Mouse (Mus musculus) embryonic facial prominence, embryonic 12.5 days (tissue): Measurements from ENCODE around the gene Hist1h2bh. TPM values are rescaled to one million over a fixed set of nuclear protein-coding genes. Genes with fewer than 3 reads are reported as not detected.
"Not testable (repeated sequence)": the region's sequence is repeated elsewhere in the genome, so short reads cannot be mapped to it uniquely, and the experiment has no call there.

Source experiments
- ATAC-seq: fragments of 200-750 bp; cut with Nextera tagmentation; 2 replicates; pipeline ENCODE4 v1.8.0; 2017; ENCODE audit not compliant: insufficient number of reproducible peaks, insufficient read depth, low FRiP score, low TSS enrichment
- H3K27ac ChIP-seq: fragments of 300-500 bp; sonication (generic); 2 replicates; pipeline ENCODE4 v1.5.1; 2016; ENCODE audit warnings: mild to moderate bottlenecking
- H3K27me3 ChIP-seq: fragments of 300-500 bp; sonication (generic); 2 replicates; pipeline ENCODE4 v1.6.1; 2016; ENCODE audit warnings: mild to moderate bottlenecking, moderate library complexity
- H3K36me3 ChIP-seq: fragments of 300-500 bp; sonication (generic); 2 replicates; pipeline ENCODE4 v1.6.1; 2016; ENCODE audit warnings: mild to moderate bottlenecking
- H3K4me1 ChIP-seq: fragments of 300-500 bp; sonication (generic); 2 replicates; pipeline ENCODE4 v1.6.1; 2016
- H3K4me2 ChIP-seq: fragments of 300-500 bp; sonication (generic); replicated peaks from 2 replicates; pipeline ENCODE4 v1.6.1; 2016; ENCODE audit warnings: mild to moderate bottlenecking, moderate library complexity
- H3K4me3 ChIP-seq: fragments of 300-500 bp; sonication (generic); 2 replicates; pipeline ENCODE4 v1.5.1; 2016; ENCODE audit warnings: mild to moderate bottlenecking
- H3K9ac ChIP-seq: fragments of 300-500 bp; sonication (generic); 2 replicates; pipeline ENCODE4 v1.6.1; 2016; ENCODE audit warnings: mild to moderate bottlenecking, moderate library complexity
- H3K9me3 ChIP-seq: fragments of 300-500 bp; sonication (generic); 2 replicates; pipeline ENCODE4 v1.6.1; 2016; ENCODE audit warnings: mild to moderate bottlenecking, moderate library complexity
- WGBS: fragments of 180-500 bp; shearing (Covaris S2); methylation state at CpG from one replicate; pipeline ENCODE4 v1.1.7; 2016; 5-methylcytosine and 5-hydroxymethylcytosine counted together
- polyA plus RNA-seq: library from polyadenylated mRNA; unstranded; fragments of >200 nt; fragmentation: Nextera tagmentation; extraction: Ambion mirVana; gene quantifications from 2 replicates; pipeline ENCODE4 v1.2.1, GENCODE M21; 2016

The Hist1h2bh gene
- polyA plus RNA-seq, 1 experiment from 2014 or later = 1.3 TPM

DNA sequence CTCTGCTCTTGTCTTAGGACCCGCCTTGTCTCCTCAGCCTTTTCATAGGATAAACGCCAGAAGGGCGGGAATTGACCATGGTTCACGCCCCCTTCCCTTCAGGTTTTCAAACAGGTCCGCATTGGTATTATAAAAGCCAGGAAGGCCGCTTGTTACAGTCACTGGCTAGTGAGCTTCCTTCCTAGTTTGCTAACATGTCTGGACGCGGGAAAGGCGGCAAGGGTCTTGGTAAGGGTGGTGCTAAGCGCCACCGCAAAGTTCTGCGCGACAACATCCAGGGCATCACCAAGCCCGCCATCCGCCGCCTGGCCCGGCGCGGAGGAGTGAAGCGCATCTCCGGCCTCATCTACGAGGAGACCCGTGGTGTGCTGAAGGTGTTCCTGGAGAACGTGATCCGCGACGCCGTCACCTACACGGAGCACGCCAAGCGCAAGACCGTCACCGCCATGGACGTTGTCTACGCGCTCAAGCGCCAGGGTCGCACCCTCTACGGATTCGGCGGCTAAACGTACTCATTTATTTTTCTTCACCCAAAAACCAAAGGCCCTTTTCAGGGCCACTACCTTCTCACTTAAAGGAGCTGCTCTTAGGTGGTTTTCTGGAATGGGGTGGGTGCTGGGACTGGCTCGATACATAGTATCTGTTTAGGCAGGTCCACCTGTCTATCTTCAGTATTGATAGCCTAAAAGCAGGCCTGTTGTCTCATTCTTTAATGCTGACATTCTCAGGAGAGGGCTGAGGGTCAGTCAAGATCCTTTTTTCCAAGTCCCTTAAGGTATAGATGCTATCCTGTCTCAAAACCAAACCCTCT lies 38.4 kb upstream of the Hist1h2bh start, which contains the start of gene Hist1h4d:
TSS of gene Hist1h4d (plus strand) at position 191 of the 811 bp plus-strand sequence.
- H3K4me1 ChIP-seq = peaks cover 28% of the 10 kb centered on the region

DNA sequence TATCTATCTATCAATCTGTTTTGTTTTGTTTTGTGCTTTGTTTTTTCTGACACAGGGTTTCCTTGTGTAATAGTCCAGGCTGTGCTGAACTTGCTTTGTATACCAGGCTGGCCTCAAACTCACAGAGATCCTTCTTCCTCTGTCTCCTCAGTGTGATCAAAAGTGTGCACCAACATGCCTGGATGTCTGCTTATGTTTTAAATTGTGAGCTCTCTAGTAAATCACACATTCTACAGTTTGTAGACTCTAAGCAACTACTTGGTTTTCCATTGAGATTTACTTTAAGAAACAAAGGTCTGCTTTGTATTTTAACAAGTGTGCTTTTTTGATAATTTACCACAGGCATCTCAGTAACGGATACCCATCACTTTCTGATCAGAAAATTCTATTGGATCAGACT lies 34.6 kb upstream of the Hist1h2bh start:
- no peak overlapping the region for H3K4me3 ChIP-seq
- peaks cover 19% of the 10 kb centered on the region for H3K4me1 ChIP-seq

More for the DNA sequence above, 38.4 kb upstream of the Hist1h2bh start, which contains the start of gene Hist1h4d:
- peak within 1 kb of the TSS; percentile 89 for H3K4me2 ChIP-seq
- peak; percentile 93 for ATAC-seq
- H3K27ac ChIP-seq = peak within 1 kb of the TSS; percentile 92
- H3K4me3 ChIP-seq = peak within 1 kb of the TSS; percentile 53
- no peaks in the 10 kb centered on the region for H3K9me3 ChIP-seq
- no peaks in the 10 kb centered on the region for H3K27me3 ChIP-seq
- H3K9ac ChIP-seq = peak within 1 kb of the TSS; percentile 73
- H3K36me3 ChIP-seq = no peaks in the 10 kb centered on the region
- WGBS = under 1% methylated on average over 43 of the region's 43 CpGs

DNA sequence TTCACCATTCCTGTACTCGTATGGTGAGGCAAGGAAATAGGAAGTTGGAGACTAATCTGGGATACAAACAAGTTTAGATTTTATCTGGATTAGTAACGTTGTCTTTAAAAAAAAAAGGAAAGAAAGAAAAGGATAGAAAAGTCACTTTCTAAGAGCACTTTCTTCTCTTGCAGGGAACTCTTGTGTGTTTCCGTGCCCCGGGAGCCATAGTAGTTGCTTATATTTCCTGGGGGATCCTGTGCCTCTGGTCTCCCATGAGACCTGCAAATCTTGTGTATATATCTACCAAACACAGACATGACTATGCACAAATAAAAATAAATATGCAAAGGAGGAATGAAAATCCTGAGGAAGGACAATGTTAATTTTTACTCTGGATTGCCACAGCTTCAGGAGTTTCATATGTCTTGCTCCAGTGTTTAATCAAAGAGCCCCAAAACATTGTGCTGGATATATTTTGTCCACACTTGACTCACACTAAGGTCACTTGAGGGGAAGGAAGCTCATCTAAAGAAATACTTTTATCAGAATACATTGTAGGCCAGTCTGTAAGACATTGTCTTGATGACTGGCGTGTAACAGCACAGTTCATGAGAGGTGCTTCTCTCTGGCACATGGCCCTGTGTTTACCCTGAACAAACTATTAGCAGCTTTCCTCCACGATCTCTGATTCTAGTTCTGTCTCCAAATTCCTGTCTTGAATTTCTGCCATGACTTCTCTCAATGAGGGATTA lies 33.9 kb upstream of the Hist1h2bh start:
- no peaks in the 10 kb centered on the region for H3K9me3 ChIP-seq
- H3K36me3 ChIP-seq = no peaks in the 10 kb centered on the region
- H3K4me2 ChIP-seq = peak overlapping the region; percentile 75
- no peak for ATAC-seq
- no peaks in the 10 kb centered on the region for H3K27me3 ChIP-seq
- peak overlapping the region; percentile 60 for H3K9ac ChIP-seq
- WGBS = 40% methylated on average over 6 of the region's 6 CpGs
- H3K4me1 ChIP-seq = peaks cover 18% of the 10 kb centered on the region; the same call in 1 of the 2 replicates
- peak overlapping the region; percentile 51 for H3K4me3 ChIP-seq
- H3K27ac ChIP-seq = peak overlapping the region; percentile 89

More for the DNA sequence above, 34.6 kb upstream of the Hist1h2bh start:
- Histone ChIP-seq H3K36me3 (no peaks in the 10 kb centered on the region), H3K9me3 (no peaks in the 10 kb centered on the region), H3K27me3 (no peaks in the 10 kb centered on the region), H3K9ac (no peak overlapping the region), H3K27ac (no peak overlapping the region), H3K4me2 (no peak overlapping the region)
- no peak for ATAC-seq
- WGBS = 85% methylated on average over 1 of the region's 1 CpGs

DNA sequence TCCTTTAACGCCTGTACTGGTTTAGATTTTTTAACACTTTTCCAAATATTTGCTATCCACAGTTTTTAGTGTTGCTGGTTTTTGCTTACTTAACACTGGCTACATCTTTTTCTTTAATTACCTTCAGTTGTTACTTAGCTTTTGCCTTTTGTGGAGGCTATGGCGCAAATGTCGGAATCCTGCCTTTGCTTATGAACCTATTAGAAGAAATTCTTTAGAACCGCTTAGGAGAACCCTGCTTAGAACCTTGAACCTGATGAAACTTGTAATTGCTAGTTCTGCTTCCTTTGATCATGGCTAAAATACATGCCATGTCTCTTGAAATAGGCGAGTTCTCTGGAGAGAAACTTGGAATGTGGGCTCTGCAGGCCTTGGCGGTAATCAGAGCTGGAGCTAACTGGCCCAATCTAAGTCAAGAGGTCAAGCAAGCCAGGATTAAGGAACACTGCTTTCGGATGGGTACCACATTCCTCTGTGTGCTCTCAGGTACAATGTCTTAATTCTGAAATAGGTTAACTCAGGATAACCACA lies 33.2 kb upstream of the Hist1h2bh start:
- H3K4me2 ChIP-seq = peak overlapping the region; percentile 75

DNA sequence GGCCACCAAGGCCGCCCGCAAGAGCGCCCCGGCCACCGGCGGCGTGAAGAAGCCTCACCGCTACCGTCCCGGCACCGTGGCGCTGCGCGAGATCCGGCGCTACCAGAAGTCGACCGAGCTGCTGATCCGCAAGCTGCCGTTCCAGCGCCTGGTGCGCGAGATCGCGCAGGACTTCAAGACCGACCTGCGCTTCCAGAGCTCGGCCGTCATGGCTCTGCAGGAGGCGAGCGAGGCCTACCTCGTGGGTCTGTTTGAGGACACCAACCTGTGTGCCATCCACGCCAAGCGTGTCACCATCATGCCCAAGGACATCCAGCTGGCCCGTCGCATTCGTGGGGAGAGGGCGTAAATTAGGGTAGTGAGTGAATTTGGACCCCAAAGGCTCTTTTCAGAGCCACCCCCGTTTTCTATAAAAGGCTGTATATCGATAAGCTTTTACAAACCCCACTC lies 32.7 kb upstream of the Hist1h2bh start:
- Histone ChIP-seq H3K4me1 (peaks cover 15% of the 10 kb centered on the region; the same call in 1 of the 2 replicates), H3K27ac (peak overlapping the region; percentile 89), H3K9ac (peak overlapping the region; percentile 60), H3K4me2 (peak overlapping the region; percentile 75), H3K4me3 (peak overlapping the region; percentile 51)
- H3K27me3 ChIP-seq, H3K36me3 ChIP-seq, H3K9me3 ChIP-seq, ATAC-seq: not testable (repeated sequence)
- WGBS = 0% methylated on average over 8 of the region's 40 CpGs

More for the DNA sequence above, 33.2 kb upstream of the Hist1h2bh start:
- H3K9me3 ChIP-seq = no peaks in the 10 kb centered on the region
- 3% methylated on average over 7 of the region's 7 CpGs for WGBS
- peak overlapping the region; percentile 51 for H3K4me3 ChIP-seq
- no peaks in the 10 kb centered on the region for H3K27me3 ChIP-seq
- no peak for ATAC-seq
- H3K36me3 ChIP-seq = no peaks in the 10 kb centered on the region
- H3K27ac ChIP-seq = peak overlapping the region; percentile 89
- H3K4me1 ChIP-seq = peaks cover 15% of the 10 kb centered on the region; the same call in 1 of the 2 replicates
- peak overlapping the region; percentile 60 for H3K9ac ChIP-seq

DNA sequence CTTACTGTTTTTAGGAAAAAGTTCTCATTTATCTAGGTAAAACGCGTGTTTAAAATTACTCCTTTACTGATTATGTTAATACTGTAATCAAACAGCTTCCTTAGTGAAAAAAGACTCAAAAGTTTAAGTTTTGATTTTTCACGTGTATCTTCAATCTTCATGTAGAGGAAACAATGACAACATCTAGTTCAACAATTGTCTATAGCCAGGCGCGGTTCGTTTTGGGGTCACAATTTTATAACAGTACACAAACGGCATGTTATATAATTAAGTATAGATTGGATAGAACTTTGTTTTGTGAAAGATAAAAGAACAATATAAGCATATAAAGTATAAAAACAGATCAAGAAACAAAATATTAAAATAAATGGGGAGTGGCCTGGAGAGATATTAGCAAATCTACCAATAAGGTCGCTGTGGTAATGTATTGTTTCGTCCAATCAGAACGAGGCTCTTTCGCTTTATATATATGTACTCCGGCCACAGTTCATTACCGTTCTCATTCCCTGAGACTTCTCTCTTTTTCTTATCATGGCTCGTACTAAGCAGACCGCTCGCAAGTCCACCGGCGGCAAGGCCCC lies 32.2 kb upstream of the Hist1h2bh start, which contains the start of gene Hist1h3d:
TSS of gene Hist1h3d (plus strand) at position 493 of the 581 bp plus-strand sequence.
- peak; percentile 58; the same call in 1 of the 2 replicates for ATAC-seq

DNA sequence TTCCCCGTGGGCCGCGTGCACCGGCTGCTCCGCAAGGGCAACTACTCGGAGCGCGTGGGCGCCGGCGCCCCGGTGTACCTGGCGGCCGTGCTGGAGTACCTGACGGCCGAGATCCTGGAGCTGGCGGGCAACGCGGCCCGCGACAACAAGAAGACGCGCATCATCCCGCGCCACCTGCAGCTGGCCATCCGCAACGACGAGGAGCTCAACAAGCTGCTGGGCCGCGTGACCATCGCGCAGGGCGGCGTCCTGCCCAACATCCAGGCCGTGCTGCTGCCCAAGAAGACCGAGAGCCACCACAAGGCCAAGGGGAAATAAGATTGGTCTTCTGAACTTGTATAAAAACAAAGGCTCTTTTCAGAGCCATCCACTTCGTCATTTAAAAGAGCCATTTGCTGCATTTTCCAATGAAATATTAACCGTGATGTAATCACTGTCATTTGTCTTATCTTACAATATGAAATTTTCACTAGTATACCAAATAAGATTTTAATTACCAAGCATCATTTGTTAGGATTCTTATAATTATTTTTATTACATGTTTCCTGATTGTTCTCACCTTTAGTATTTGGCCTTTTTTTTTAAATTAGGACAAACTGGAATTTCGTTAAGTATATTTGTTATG lies 31.5 kb upstream of the Hist1h2bh start:
- ATAC-seq, H3K36me3 ChIP-seq, H3K27me3 ChIP-seq, H3K9me3 ChIP-seq: not testable (repeated sequence)
- Histone ChIP-seq H3K27ac (peak overlapping the region; percentile 96), H3K4me1 (peaks cover 19% of the 10 kb centered on the region; the same call in 1 of the 2 replicates), H3K4me3 (peak overlapping the region; percentile 52), H3K4me2 (peak overlapping the region; percentile 75), H3K9ac (peak overlapping the region; percentile 58; the same call in 1 of the 2 replicates)
- WGBS = under 1% methylated on average over 13 of the region's 39 CpGs

More for the DNA sequence above, 32.2 kb upstream of the Hist1h2bh start, which contains the start of gene Hist1h3d:
- Histone ChIP-seq H3K27me3 (no peaks in the 10 kb centered on the region), H3K4me2 (peak within 1 kb of the TSS; percentile 75), H3K4me1 (peaks cover 15% of the 10 kb centered on the region; the same call in 1 of the 2 replicates), H3K9me3 (no peaks in the 10 kb centered on the region), H3K4me3 (peak within 1 kb of the TSS; percentile 51), H3K9ac (peak within 1 kb of the TSS; percentile 60), H3K27ac (peak within 1 kb of the TSS; percentile 90), H3K36me3 (no peaks in the 10 kb centered on the region)
- WGBS = under 1% methylated on average over 18 of the region's 18 CpGs

DNA sequence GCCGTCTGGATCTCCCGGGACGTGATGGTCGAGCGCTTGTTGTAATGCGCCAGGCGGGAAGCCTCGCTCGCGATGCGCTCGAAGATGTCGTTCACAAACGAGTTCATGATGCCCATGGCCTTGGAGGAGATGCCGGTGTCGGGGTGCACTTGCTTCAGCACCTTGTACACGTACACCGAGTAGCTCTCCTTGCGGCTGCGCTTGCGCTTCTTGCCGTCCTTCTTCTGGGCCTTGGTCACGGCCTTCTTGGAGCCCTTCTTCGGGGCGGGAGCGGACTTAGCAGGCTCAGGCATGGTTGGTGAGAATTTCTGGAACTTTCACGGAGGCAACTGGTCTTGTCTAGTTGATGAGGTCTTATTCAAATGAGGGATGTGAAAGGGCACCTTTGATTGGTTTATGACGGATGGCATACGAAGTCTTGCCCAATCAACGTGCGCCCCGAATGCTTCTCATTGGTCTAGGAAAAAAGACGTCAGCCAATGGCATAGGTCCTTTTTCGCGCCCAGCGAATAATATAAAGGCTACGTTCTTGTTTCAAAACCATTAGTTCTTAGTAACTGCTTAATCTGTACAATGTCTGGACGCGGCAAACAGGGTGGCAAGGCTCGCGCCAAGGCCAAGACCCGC lies 30.8 kb upstream of the Hist1h2bh start, which contains the start of the genes Hist1h2bf and Hist1h2ad:
TSS of gene Hist1h2bf (minus strand) at position 299 of the 627 bp plus-strand sequence.
TSS of gene Hist1h2ad (plus strand) at position 484 of the 627 bp plus-strand sequence.
- H3K9me3 ChIP-seq, H3K36me3 ChIP-seq, H3K27me3 ChIP-seq: not testable (repeated sequence)
- Histone ChIP-seq H3K4me1 (peaks cover 19% of the 10 kb centered on the region; the same call in 1 of the 2 replicates), H3K4me3 (peak within 1 kb of the TSS; percentile 52), H3K9ac (peak within 1 kb of the TSS; percentile 72), H3K4me2 (peak within 1 kb of the TSS; percentile 75), H3K27ac (peak within 1 kb of the TSS; percentile 96)
- WGBS = under 1% methylated on average over 42 of the region's 42 CpGs
- ATAC-seq = peak; percentile 91

DNA sequence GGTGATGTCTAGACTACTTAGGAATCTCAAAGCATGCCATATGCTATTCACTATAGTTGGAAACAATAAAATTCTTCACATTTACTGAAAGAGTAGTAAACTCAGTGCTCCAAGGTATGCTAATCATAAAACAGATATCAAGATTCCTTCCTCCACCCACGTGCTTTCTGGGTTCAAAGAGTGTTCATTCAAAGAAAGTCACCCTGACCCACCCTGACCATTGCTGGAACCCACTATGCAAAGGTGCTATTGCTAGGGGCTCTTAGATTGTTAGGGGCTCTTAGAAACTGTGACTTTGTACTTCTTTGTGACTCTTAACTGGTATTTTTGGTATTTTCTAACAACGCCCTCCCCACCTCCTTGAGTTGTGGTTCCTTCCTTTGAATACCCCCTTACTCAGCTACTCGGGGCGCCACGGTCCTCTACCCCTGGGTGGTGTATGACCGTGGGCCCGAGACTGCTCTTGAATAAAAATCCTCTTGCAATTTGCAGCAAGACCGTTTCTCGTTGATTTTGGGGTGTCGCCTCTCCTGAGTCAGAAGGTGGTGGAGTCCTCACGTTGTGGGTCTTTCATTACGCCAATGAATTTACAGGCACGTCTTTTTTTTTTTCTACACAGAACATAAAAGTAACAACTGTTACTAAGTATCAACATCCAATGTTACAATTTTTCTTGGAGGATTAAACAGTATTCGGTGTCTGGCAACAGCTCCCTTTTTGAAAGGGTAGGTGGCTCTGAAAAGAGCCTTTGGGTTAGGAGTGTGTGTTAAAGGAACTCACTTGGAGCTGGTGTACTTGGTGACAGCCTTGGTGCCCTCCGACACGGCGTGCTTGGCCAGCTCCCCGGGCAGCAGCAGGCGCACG lies 30.1 kb upstream of the Hist1h2bh start:
- H3K27me3 ChIP-seq, ATAC-seq, H3K9me3 ChIP-seq, H3K36me3 ChIP-seq: not testable (repeated sequence)
- peak overlapping the region; percentile 74 for H3K4me2 ChIP-seq
- peaks cover 19% of the 10 kb centered on the region; the same call in 1 of the 2 replicates for H3K4me1 ChIP-seq
- 9% methylated on average over 20 of the region's 20 CpGs for WGBS
- peak overlapping the region; percentile 52 for H3K4me3 ChIP-seq
- H3K9ac ChIP-seq = peak overlapping the region; percentile 72
- peak overlapping the region; percentile 96 for H3K27ac ChIP-seq
